Mouse (Mus musculus): ENCODE data around the gene Kdm4a.

DNA sequence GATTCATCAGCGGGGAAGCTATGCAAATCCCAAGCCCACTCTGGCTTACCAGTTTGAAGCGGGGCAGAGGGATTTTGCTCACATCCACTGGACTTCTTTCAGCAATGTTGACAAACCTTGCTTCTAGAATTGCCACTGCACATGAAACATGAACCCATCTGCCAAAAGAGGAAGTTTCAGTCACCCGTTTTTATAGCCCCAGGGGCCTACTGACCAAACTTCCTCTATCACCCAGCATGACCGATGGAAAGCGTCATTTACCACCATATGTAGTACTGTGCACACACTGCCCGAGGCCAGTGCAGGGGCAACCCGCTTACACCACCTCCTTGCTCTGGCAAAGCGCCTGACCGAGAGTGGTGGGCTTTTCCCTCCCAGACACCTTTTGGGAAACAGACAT lies 35.5 kb downstream of the Kdm4a start:
- TF ChIP-seq CTCF (IDR thresholded peaks at IDR 0.05; ENCODE audit: borderline replicate concordance, insufficient read depth, low read length) (no peak), POLR2A (IDR thresholded peaks at IDR 0.05; ENCODE audit: low read depth, low read length) (no peak)
